Comparison of ENCODE assay signal across 8 mouse cellular contexts in the genomic region with DNA sequence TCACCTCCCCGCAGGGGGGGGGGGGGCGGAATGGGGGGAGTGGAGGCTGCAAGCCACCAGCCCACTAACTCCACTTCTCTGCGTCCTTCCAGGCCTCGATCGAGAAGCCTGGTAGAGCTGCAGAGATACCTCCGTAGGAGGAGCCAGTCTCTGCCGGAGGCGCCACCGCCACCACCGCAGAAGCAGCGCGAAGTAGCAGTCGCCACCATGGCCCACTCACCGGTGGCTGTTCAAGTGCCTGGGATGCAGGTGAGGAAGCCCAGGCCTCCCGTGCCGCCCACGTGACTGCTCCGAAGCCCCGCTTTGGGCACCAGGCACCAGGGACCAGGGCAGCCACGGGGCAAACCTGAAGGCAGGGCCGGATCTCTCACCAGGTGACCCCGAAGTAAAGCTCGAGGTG. TPM values are rescaled to one million over a fixed set of nuclear protein-coding genes. Genes with fewer than 3 reads are reported as not detected.
DNase-seq lines count a peak whose midpoint lies in the region; ATAC-seq and TF ChIP-seq lines count a peak whose summit lies in the region.

No protein-coding gene starts in this region.

- no peaks in the 10 kb centered on the region for H3K27me3 ChIP-seq in heart, embryonic 15.5 days

- H3K4me3 ChIP-seq in cortical plate, adult 2 months (ENCODE audit: insufficient read depth, low read length): peak overlapping the region; percentile 65
- peak overlapping the region; percentile 62 for H3K4me3 ChIP-seq in heart, embryonic 15.5 days

- no peaks in the 10 kb centered on the region for H3K4me1 ChIP-seq in cortical plate, adult 2 months (ENCODE audit: control insufficient read depth, insufficient read depth, low read length)
- no peaks in the 10 kb centered on the region for H3K4me1 ChIP-seq in heart, embryonic 15.5 days (replicated peaks)

- H3K9me3 ChIP-seq in heart, embryonic 15.5 days (replicated peaks): no peaks in the 10 kb centered on the region

- no peak overlapping the region for H3K27ac ChIP-seq in cortical plate, adult 2 months (ENCODE audit: insufficient read depth, low read length)
- H3K27ac ChIP-seq in heart, embryonic 15.5 days: no peak overlapping the region

- WGBS in heart, embryonic 15.5 days: 17% methylated on average over 22 of the region's 23 CpGs

- TF ChIP-seq CTCF in cortical plate, adult 2 months (IDR thresholded peaks at IDR 0.05; ENCODE audit: extremely low read depth, insufficient read depth, low read length): no peak

- peak; percentile 11 for DNase-seq in right cerebral cortex, adult 18-20 months
- no peak for DNase-seq in right cerebral cortex, postnatal 36 days (ENCODE audit: low spot score in 2 of 2)
- peak; percentile 1 to 38 for DNase-seq in kidney, postnatal 25 days
- DNase-seq in spleen, postnatal 4 days (ENCODE audit: low spot score in 2 of 2): peak; percentile 16 to 67
- DNase-seq in ovary, adult 18-20 months (ENCODE audit: low spot score): no peak

- peak overlapping the region; percentile 80 for H3K4me2 ChIP-seq in heart, embryonic 15.5 days

- no peak for TF ChIP-seq POLR2A in cortical plate, adult 2 months (IDR thresholded peaks at IDR 0.05; ENCODE audit: extremely low read depth, insufficient read depth, low read length)

- H3K36me3 ChIP-seq in heart, embryonic 15.5 days: no peaks in the 10 kb centered on the region

- peak overlapping the region; percentile 47 for H3K9ac ChIP-seq in heart, embryonic 15.5 days

- peak; percentile 53 for ATAC-seq in heart, embryonic 15.5 days (replicated peaks; ENCODE audit: insufficient number of reproducible peaks, insufficient read depth, low FRiP score, low read depth)
- peak; percentile 51 for ATAC-seq in megakaryocyte-erythroid progenitor cell, adult 5-6 weeks (replicated peaks; ENCODE audit: low FRiP score, low TSS enrichment, poor library complexity, severe bottlenecking)

RNA-seq across cellular contexts. Expression of gene Stk26, which starts 0.7 kb away (rescaled TPM):
- polyA plus RNA-seq in cortical plate, adult 2 months (2012; rRNA removed): 4.0 and 5.7 TPM in 2 replicates
- 4.1 and 4.8 TPM in 2 replicates for polyA plus RNA-seq in heart, embryonic 15.5 days (2015; fragmentation: Nextera tagmentation; extraction: Ambion mirVana)
- total RNA-seq in megakaryocyte-erythroid progenitor cell, adult 5-6 weeks (2014; fragmentation: Nextera tagmentation): 35.9 and 39.5 TPM in 2 replicates
- 64.6 and 86.2 TPM in 2 replicates for total RNA-seq in megakaryocyte-erythroid progenitor cell, adult 5-6 weeks (2017)

Comparison
In these comparisons a context has a peak if more than half of its experiments do, and no peak if none do; other contexts are left out.
1. DNase-seq: peak in right cerebral cortex, adult 18-20 months (single experiment), kidney, postnatal 25 days (2 of 2) and spleen, postnatal 4 days (2 of 2); none in right cerebral cortex, postnatal 36 days (0 of 2) and ovary, adult 18-20 months (single experiment).